Mouse (Mus musculus) adrenal gland, adult 8-10 months (tissue): ENCODE measurements around the gene Cnnm1. TPM values are rescaled to one million over a fixed set of nuclear protein-coding genes. Genes with fewer than 3 reads are reported as not detected.

Experiments used
- DNase-seq: peaks from one replicate; pipeline ENCODE4 v3.0.0; 2022
- total RNA-seq, 4 experiments: library from RNA; stranded (reverse); gene quantifications; 2 replicates each; pipeline ENCODE4 v1.2.4; 2022

Gene Cnnm1
- total RNA-seq, 4 experiments from 2014 or later: 0.45 to 0.65 (median 0.60) TPM

DNA sequence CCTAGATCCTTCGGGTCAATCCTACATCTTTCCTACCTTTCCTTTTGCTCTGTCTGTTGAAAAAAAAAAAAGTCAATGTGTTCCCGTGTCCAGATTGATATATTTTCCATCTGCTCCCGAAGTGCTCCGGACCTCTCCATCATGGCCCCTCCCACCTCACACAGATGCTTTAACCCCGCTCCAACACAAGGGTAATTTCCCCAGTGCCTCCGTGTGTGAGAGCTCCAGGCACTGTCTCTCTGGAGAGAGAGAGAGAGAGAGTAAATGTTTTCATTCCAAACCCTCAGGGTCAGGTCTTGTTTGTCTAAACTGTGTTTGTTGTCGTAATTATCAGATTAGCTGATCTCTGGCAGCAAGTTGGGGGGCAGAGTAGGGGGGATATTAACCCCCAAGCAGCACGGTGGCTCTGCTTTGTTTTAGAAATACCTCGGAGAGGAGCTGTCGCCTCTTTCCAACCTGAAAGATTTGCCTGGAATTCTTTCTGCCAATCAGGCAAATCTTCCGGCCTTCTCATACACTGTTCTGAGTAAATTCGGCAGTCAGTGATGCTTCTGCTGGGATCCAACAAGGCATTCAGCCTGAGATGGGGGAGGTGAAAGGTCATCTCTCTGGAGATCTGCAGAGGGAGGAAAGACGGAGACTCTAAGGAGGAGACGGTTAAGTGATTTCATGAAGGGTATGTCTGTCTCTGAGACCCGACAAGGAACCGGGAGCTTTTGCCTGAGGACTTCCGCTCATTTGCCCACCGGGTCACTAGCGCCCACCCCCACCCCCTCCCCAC is 106.3 kb downstream of the Cnnm1 start:
- DNase-seq: no peak

Other genes with a start within 250 kb of the Cnnm1 start
- not detected for gene Hpse2, start 52.1 kb upstream of the Cnnm1 start, total RNA-seq
- gene Got1, start 84.2 kb downstream of the Cnnm1 start, total RNA-seq: 100 to 1,000 TPM; 106 to 317 (median 154) TPM
- not detected for gene Nkx2-3, start 171.9 kb downstream of the Cnnm1 start, total RNA-seq
- 100 to 1,000 TPM in 1 of 4 experiments, 10 to 100 TPM in 3; 78.4 to 112 (median 83.7) TPM for gene Slc25a28, start 234.4 kb downstream of the Cnnm1 start, total RNA-seq
- gene Entpd7, start 249.2 kb downstream of the Cnnm1 start, total RNA-seq: 10 to 100 TPM; 18.1 to 27.3 (median 23.6) TPM